Mouse (Mus musculus) olfactory bulb, adult 2 months (tissue): Measurements from ENCODE around the gene Hddc3. TPM values are rescaled to one million over a fixed set of nuclear protein-coding genes. Genes with fewer than 3 reads are reported as not detected.

Source experiments
- H3K27ac ChIP-seq: fragments of 200-500 bp; 2 replicates; pipeline ENCODE4 v1.5.1; 2012; ENCODE audit warnings: low read depth, low read length; ENCODE audit not compliant: insufficient read depth
- H3K4me1 ChIP-seq: fragments of 200-500 bp; 2 replicates; pipeline ENCODE4 v1.6.1; 2012; ENCODE audit warnings: low read length; ENCODE audit not compliant: control insufficient read depth, insufficient read depth
- H3K4me3 ChIP-seq: fragments of 200-500 bp; 2 replicates; pipeline ENCODE4 v1.5.1; 2012; ENCODE audit warnings: mild to moderate bottlenecking, low read depth, low read length, moderate library complexity; ENCODE audit not compliant: insufficient read depth
- CTCF ChIP-seq: fragments of 200-500 bp; IDR thresholded peaks from 2 replicates; pipeline ENCODE4 v1.5.1; 2012; ENCODE audit warnings: low read depth, mild to moderate bottlenecking, low read length, moderate library complexity; ENCODE audit not compliant: insufficient read depth
- POLR2A ChIP-seq: fragments of 200-500 bp; IDR thresholded peaks from 2 replicates; pipeline ENCODE4 v1.6.1; 2012; ENCODE audit warnings: mild to moderate bottlenecking, low read depth, low read length, moderate library complexity; ENCODE audit not compliant: insufficient read depth
- WGBS: fragments of 180-500 bp; shearing (Covaris S2); methylation state at CpG from one replicate; pipeline ENCODE4 v1.1.7; 2018; 5-methylcytosine and 5-hydroxymethylcytosine counted together
- polyA plus RNA-seq: library from polyadenylated mRNA; stranded (reverse); fragments of >200 nt; gene quantifications from 2 replicates; pipeline ENCODE4 v1.2.4, GENCODE M21; 2012; ENCODE audit warnings: low replicate concordance; ENCODE audit not compliant: missing spikeins, insufficient read depth, insufficient read length

Gene Hddc3
- polyA plus RNA-seq, 1 experiment = not detected

- Histone ChIP-seq H3K4me1 (peaks cover 38% of the 10 kb centered on the region), H3K4me3 (no peak overlapping the region), H3K27ac (no peak overlapping the region)
- TF ChIP-seq CTCF = no peak
- TF ChIP-seq POLR2A = no peak
- 62% methylated on average over 9 of the region's 9 CpGs for WGBS
Observed at GRCm38 (mm10) chr7:80398654-80399444, 55.9 kb downstream of the Hddc3 start.

- peak overlapping the region; percentile 3; the same call in 1 of the 2 replicates for H3K4me3 ChIP-seq
- WGBS = 58% methylated on average over 5 of the region's 5 CpGs
- TF ChIP-seq POLR2A = no peak
- no peak; the same call in 1 of the 2 replicates for TF ChIP-seq CTCF
- H3K4me1 ChIP-seq = peaks cover 44% of the 10 kb centered on the region
- H3K27ac ChIP-seq = no peak overlapping the region
Observed at GRCm38 (mm10) chr7:80400099-80400498, 57.2 kb downstream of the Hddc3 start.

Other genes with a start within 250 kb of the Hddc3 start
- gene Idh2, start 227.7 kb upstream of the Hddc3 start, polyA plus RNA-seq = not detected in 2 replicates
- not detected in 2 replicates for gene Sema4b, start 156.3 kb upstream of the Hddc3 start, polyA plus RNA-seq
- not detected in 2 replicates for gene Cib1, start 110.3 kb upstream of the Hddc3 start, polyA plus RNA-seq
- not detected in 2 replicates for gene Gdpgp1, start 110.2 kb upstream of the Hddc3 start, polyA plus RNA-seq
- not detected in 2 replicates for gene Ttll13, start 96.7 kb upstream of the Hddc3 start, polyA plus RNA-seq
- gene Ngrn, start 81.9 kb upstream of the Hddc3 start, polyA plus RNA-seq = not detected in 2 replicates
- not detected in 2 replicates for gene Vps33b, start 73.5 kb upstream of the Hddc3 start, polyA plus RNA-seq
- gene Prc1, start 48.7 kb upstream of the Hddc3 start, polyA plus RNA-seq = not detected in 2 replicates
- not detected in 2 replicates for gene Rccd1, start 18.6 kb upstream of the Hddc3 start, polyA plus RNA-seq
- not detected in 2 replicates for gene Unc45a, start 2.1 kb upstream of the Hddc3 start, polyA plus RNA-seq
- 117 and 148 TPM in 2 replicates for gene Man2a2, start 28.3 kb downstream of the Hddc3 start, polyA plus RNA-seq
- not detected in 2 replicates for gene Fes, start 44.8 kb downstream of the Hddc3 start, polyA plus RNA-seq
- gene Furin, start 62.3 kb downstream of the Hddc3 start, polyA plus RNA-seq = not detected in 2 replicates
- gene Blm, start 192.0 kb downstream of the Hddc3 start, polyA plus RNA-seq = not detected in 2 replicates